Mouse (Mus musculus) v-Abl transformed pro-B cells (cell line): ENCODE data around the gene Hyal1.

ENCODE experiments used
- in situ Hi-C, 2 experiments: fragments of 400-800 bp; cut with MboI; formaldehyde crosslinking; loops; one replicate each; pipeline ENCODE4 v1.15.1; 2025; ENCODE audit not compliant: unreplicated experiment in 2 of 2

Hyal1 gene

DNA sequence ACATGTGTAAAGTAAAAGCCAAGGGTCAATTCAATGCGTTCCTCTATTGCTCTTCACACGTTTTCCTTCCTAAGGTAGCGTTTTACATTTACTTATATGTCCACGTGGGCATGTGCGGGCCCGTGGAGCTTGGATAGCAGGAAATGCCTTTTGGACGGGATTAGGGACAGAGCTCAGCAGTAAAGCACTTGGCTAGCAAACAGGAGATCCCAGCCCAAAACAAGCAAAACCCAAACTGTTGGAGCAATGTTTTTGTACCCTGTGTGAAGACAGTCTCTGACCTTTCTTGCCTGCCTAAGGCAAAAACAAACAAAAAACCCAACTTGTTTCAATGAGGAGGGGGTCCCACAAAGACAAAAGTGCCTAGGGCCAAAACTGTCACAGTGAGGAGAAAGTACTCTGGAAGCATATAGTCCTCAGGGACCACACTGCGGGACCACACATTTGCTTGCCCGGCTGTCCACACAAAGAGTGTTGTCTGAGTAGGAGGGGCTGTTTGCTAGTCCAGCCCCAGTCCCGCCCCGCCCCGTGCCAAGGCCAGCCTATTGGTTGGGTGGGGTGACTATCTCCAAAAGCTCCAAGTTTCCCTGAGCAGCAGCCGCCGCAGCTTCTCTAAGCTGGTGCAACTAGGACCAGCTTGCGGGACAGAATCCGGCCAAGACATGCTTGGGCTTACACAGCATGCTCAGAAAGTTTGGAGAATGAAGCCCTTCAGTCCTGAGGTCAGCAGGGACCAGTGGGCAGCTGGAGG is at the start of gene Hyal1:
Hyal1 (plus strand) TSS at position 571 of the 751 bp plus-strand sequence.
- in situ Hi-C loops = no loop called here

DNA sequence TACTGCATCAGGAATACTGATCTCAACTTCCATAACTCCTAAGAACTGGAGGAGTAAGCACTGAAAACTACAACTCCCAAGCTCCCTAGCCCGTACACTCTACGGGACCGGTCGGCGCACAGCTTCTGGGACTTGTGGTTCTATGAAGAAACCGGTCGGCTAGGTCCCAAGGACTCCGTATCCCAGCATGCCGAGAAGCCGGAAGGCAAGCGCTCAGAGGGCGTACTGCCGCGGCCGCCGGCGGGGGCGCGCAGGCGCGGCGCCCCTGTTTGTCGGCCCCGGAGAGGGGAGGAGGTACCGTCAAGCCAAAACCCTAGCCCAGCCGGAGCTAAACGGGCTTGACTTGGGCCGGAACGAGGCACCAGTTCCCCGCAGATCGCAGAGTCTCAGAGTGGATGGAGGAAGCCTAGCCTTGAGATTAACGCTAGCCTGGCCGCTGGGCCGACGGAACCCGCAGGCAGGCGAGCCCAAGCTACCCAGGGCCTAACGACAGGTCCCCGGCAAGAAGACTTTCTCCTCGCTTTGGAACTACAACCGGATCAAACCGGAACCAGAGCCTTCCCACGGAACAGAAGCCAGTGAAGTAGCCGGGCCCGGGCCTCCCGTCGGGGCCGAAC is 42.8 kb upstream of the Hyal1 start, which contains the start of gene Tmem115:
Tmem115 (plus strand) TSS at position 155 of the 617 bp plus-strand sequence.
- in situ Hi-C loops = loop anchor here (10.0 to 25.0 kb wide), 4 partner anchors 239 to 1553 kb away; partner anchors contain the start of genes Ccdc51 (in 1 of the 2), Cish (in 1 of the 2), Glyctk (in 1 of the 2) and Manf (in 1 of the 2)

DNA sequence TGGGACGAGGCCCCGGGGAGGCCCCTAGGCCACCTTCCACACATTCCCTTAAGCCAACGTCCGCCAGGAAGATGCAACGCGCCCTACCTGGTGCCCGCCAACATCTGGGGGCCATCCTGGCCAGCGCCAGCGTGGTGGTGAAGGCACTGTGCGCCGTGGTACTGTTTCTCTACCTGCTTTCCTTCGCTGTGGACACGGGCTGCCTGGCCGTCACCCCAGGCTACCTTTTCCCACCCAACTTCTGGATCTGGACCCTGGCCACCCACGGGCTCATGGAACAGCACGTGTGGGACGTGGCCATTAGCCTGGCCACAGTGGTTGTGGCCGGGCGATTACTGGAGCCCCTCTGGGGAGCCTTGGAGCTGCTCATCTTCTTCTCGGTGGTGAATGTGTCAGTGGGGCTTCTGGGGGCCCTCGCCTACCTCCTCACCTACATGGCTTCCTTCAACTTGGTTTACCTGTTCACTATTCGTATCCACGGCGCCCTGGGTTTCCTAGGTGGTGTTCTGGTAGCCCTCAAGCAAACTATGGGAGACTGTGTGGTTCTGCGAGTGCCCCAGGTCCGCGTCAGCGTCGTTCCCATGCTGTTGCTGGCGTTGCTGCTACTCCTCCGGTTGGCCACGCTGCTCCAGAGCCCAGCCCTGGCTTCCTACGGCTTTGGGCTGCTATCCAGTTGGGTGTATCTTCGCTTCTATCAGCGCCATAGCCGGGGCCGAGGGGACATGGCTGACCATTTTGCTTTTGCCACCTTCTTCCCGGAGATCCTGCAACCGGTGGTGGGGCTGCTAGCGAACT is 42.1 kb upstream of the Hyal1 start:
- in situ Hi-C loops = loop anchor here (10.0 to 25.0 kb wide), 4 partner anchors 240 to 1553 kb away; partner anchors contain the start of genes Ccdc51 (in 1 of the 2), Cish (in 1 of the 2), Glyctk (in 1 of the 2) and Manf (in 1 of the 2)

DNA sequence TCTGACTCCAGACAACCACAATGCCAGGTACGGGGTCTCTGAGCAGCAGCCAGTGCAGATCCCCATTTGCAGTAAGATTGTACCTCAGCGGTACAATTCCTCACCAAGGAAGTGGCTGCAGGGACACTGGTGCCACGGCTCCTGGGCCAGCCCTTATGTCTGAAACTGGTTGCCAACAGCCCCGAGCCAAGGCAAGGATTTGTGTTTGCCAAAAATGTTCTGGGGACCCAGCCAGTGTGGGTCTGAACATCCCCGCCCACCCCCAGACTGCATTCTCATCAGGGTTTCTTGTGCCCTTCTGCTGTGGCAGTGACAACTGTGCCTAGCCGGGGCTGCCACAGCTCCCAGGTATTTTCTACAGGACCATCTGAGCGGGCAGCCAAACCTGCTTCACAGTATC is 38.5 kb upstream of the Hyal1 start:
- in situ Hi-C loops = loop anchor here (10.0 to 25.0 kb wide), 4 partner anchors 243 to 1549 kb away; partner anchors contain the start of genes Ccdc51 (in 1 of the 2), Cish (in 1 of the 2), Glyctk (in 1 of the 2) and Manf (in 1 of the 2)

DNA sequence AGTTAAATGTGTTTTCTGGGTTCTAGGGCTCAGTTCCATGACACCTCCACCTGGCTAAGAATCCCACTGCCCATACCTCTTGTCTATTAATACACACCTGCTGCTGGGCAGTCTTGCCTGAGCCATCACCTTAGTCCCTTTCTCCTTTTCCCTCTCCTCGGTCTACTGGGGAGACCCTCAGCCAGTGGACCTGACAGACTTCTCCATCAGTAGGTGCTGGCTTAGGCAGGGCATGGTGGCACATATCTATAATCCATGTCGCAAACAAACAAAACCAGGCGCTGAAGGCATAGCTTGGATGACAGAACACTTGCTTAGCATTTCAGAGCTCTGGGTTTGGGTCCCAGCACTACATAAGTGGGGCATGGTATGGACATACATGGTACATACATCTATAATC is 38.0 kb upstream of the Hyal1 start:
- in situ Hi-C loops = loop anchor here (10.0 to 25.0 kb wide), 4 partner anchors 244 to 1549 kb away; partner anchors contain the start of genes Ccdc51 (in 1 of the 2), Cish (in 1 of the 2), Glyctk (in 1 of the 2) and Manf (in 1 of the 2)

DNA sequence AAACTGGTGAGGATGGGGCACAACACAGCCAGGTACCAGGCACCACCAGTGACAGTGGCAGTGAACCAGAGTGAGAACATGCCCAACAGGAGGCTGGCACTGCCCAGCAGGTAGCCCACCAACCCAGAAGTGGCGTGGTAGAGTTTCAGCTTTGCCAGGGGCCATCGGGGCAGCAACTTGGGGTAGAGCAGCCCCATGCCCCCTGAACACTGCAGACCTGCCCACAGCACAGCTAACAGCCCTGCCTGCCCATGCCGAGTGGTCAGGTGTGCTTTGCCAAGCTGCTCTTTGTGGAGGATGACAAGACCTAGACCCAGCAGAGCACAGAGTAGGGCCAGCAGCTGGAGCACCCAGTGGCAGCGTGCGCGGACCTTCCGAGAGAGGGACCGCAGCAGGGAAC is 36.8 kb upstream of the Hyal1 start:
- in situ Hi-C loops = loop anchor here (10.0 to 25.0 kb wide), 4 partner anchors 245 to 1547 kb away; partner anchors contain the start of genes Ccdc51 (in 1 of the 2), Cish (in 1 of the 2), Glyctk (in 1 of the 2) and Manf (in 1 of the 2)

DNA sequence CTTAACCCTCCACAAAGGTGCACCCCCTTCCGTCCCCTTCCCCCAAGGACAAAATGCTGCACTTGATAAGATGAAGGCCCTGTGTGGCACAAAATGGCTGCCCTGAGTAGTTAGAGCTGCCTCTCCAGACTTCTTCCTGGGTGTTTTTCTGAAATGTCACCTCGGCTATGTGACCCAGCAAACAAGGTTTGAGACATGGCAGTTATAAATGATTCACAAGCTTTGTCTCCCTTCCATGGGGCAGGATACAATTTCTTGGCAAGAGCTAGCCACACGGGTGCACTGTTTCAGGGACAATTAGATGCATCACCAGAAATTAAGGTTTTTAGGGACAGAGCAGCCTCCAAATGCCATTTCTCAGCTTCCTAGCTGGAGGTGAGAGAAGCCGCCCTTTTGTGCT is 36.3 kb upstream of the Hyal1 start:
- in situ Hi-C loops = loop anchor here (25.0 kb wide), 2 partner anchors 1378 to 1547 kb away; partner anchors contain the start of genes Ccdc51 (in 1 of the 2), Glyctk (in 1 of the 2), Plxnb1 (in 1 of the 2) and Tma7 (in 1 of the 2)

DNA sequence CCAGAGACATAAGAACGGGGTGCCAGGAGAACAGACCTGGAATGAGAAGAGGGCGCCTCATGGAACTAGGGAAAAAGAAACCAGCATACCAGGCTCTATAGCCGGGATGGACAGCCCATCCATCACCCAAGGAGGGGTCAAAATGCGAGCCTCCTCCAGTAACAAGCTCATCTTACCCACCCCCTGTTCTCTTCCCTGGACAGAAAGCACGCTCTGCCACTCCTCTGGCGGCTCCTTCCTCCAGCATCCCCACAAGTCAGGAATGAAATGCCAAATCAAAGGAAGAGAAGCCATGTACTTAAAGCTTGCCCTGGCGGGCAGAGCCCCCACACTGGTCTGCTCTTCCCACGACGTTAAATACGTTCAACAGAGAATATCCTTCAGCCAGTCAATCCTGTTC is 35.7 kb upstream of the Hyal1 start:
- in situ Hi-C loops = loop anchor here (25.0 kb wide), 2 partner anchors 1379 to 1546 kb away; partner anchors contain the start of genes Ccdc51 (in 1 of the 2), Glyctk (in 1 of the 2), Plxnb1 (in 1 of the 2) and Tma7 (in 1 of the 2)

DNA sequence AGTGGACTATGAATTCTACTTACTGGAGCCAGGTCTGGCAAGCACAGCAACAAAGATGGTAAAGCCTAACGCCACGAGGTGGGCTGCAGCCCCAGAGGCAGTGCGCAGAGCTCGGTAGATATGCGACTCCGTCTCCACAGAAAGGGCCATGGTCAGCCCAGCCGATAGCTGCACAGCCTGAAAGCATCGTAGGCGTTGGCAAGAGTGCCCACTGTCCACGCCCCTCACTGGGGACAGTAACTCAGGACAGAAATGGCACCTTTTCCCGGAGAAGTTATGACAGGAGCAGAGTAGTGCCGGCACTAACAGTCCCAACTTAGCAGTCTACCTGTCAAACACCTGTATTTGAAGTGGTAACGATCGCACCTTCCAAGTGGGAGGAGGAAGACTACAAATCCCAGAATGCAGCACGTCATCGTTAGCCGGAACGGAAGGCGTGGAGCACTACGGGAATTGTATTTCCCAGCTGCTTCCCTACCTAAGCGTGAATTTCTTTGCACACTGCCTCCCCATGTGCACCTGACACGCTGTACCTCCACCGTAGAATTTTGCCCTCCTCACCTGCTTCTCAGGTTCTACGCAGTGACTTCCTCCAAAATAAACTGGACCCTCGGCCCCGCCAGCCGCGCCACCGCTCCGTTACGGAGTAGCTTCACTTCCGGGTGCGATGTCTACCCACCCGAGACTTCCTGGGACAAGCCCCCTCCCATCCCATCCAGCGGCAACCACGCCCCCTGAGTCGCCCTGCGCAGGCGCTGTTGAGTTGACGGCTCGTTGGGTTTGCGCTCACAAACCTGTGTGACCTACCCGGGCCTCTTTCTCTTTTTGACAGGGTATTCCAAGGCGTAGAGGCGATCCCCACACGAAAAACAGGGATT is 35.0 kb upstream of the Hyal1 start, which contains the start of the genes Cyb561d2 and Nprl2:
Cyb561d2 (minus strand) TSS at position 720 of the 878 bp plus-strand sequence.
Nprl2 (plus strand) TSS at position 753 of the 878 bp plus-strand sequence.
- in situ Hi-C loops = loop anchor here (25.0 kb wide), 2 partner anchors 1379 to 1546 kb away; partner anchors contain the start of genes Ccdc51 (in 1 of the 2), Glyctk (in 1 of the 2), Plxnb1 (in 1 of the 2) and Tma7 (in 1 of the 2)

DNA sequence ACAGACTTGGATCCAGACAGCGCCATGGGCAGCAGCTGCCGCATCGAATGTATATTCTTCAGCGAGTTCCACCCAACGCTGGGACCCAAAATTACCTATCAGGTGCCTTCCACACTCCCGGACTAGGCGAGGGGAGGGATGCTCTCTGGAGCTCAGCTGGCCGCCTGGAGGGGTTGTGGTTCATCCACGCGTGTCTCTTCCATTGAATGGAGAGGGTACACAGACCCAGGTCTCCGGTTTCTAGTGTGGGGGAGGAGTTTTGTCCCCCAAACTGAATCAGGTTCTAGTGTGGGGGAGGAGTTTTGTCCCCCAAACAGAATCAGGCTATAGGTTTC is 34.4 kb upstream of the Hyal1 start:
- in situ Hi-C loops = loop anchor here (25.0 kb wide), 2 partner anchors 1380 to 1545 kb away; partner anchors contain the start of genes Ccdc51 (in 1 of the 2), Glyctk (in 1 of the 2), Plxnb1 (in 1 of the 2) and Tma7 (in 1 of the 2)

DNA sequence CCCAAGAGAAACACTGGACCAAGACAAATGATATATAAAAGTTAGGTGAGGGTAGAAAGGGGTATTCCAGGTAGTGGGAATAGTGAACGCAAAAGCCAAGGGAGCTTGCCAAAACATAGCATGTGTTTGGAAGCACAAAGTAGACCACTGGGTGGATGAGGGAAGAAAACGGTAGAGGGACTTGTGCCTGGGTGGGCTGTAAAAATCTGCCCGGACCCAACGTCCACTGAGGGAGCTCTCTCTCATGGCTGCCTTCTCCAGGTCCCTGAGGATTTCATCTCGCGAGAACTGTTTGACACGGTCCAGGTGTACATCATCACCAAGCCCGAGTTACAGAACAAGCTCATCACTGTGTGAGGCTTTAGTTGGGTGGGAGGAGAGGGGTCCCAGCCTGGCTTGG is 34.0 kb upstream of the Hyal1 start:
- in situ Hi-C loops = loop anchor here (25.0 kb wide), 2 partner anchors 1380 to 1545 kb away; partner anchors contain the start of genes Ccdc51 (in 1 of the 2), Glyctk (in 1 of the 2), Plxnb1 (in 1 of the 2) and Tma7 (in 1 of the 2)

DNA sequence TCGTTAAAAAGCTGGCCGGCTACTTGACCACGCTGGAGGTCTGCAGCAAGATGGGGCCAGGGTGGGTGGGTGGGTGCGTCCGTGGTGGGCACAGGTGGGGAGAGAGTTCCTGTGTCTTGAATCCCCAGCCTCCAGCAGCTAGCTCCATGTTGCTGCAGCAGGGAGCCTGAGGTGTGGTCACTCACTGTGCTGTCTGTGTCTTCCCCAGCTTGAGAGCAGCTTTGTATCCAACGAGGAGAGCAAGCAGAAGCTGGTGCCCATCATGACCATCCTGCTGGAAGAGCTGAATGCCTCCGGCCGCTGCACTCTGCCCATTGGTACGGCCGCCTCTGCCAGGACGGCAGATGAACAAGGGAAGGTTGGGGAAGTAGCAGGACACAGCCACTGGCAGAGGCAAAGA is 33.4 kb upstream of the Hyal1 start:
- in situ Hi-C loops = loop anchor here (25.0 kb wide), 2 partner anchors 1381 to 1544 kb away; partner anchors contain the start of genes Ccdc51 (in 1 of the 2), Glyctk (in 1 of the 2), Plxnb1 (in 1 of the 2) and Tma7 (in 1 of the 2)

DNA sequence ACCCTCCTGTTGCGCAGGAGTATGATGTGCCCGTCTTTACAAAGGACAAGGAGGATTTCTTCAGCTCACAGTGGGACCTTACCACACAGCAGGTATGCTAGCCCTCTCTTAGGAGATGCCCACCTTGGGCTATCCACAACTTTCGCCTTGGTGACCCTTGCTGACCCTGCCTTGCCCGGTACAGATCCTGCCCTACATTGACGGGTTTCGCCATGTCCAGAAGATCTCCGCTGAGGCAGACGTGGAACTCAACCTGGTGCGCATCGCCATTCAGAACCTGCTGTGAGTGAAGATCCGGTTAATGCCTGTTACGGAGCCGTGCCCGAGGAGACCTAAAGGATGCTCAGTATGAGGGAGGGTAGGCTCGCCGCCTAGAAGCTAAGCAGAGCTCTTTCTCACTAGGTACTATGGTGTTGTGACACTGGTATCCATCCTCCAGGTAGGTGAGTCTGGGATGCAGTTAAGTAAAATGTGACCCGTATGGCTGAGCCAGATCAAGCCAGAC is 32.5 kb upstream of the Hyal1 start:
- in situ Hi-C loops = loop anchor here (25.0 kb wide), 2 partner anchors 1382 to 1543 kb away; partner anchors contain the start of genes Ccdc51 (in 1 of the 2), Glyctk (in 1 of the 2), Plxnb1 (in 1 of the 2) and Tma7 (in 1 of the 2)

DNA sequence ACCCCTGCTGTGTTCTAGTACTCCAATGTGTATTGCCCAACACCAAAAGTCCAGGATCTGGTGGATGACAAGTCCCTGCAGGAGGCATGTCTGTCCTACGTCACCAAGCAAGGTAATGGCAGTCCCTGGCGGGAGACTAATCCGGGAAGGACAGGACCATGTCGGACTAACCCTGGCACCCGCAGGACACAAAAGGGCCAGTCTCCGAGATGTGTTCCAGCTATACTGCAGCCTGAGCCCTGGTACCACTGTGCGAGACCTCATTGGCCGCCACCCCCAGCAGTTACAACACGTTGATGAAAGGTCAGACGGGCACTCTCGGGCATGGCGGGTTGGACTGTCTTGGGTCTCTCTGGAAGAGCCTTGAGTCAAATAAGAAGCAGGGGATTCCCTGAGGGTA is 32.0 kb upstream of the Hyal1 start:
- in situ Hi-C loops = loop anchor here (25.0 kb wide), 2 partner anchors 1382 to 1543 kb away; partner anchors contain the start of genes Ccdc51 (in 1 of the 2), Glyctk (in 1 of the 2), Plxnb1 (in 1 of the 2) and Tma7 (in 1 of the 2)

DNA sequence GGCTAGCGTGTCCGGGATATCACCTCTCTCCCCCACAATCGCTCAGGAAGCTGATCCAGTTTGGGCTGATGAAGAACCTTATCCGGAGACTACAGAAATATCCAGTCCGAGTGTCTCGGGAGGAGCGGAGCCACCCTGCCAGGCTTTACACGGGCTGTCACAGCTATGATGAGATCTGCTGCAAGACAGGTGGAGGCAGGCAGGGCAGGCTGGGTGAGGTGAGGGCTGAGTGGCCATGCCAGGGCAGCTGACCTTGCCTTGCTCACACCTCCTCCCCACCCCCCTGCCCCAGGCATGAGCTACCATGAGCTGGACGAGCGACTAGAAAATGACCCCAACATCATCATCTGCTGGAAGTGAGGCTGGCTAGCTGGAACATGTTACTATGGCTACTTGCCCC is 31.5 kb upstream of the Hyal1 start:
- in situ Hi-C loops = loop anchor here (25.0 kb wide), 2 partner anchors 1383 to 1542 kb away; partner anchors contain the start of genes Ccdc51 (in 1 of the 2), Glyctk (in 1 of the 2), Plxnb1 (in 1 of the 2) and Tma7 (in 1 of the 2)

DNA sequence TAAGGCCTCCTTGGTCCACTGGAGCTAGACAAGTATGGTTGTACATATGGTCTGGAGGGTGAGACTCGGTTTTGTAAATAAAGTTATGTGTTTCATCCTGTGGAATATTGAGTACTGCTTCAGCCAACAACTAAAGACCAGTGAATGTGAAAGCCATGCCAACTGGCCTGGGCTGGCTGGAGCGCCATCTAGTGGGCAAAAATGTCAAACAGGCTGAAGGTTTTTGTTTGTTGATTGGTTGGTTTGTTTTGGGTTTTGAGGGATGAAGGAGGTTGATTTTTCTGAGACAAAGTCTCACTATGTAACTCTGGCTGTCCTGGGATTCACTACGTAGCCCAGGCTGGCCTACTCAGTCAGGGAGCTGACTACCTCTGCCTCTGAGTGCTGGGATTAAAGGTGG is 31.1 kb upstream of the Hyal1 start:
- in situ Hi-C loops = loop anchor here (25.0 kb wide), 2 partner anchors 1383 to 1542 kb away; partner anchors contain the start of genes Ccdc51 (in 1 of the 2), Glyctk (in 1 of the 2), Plxnb1 (in 1 of the 2) and Tma7 (in 1 of the 2)

DNA sequence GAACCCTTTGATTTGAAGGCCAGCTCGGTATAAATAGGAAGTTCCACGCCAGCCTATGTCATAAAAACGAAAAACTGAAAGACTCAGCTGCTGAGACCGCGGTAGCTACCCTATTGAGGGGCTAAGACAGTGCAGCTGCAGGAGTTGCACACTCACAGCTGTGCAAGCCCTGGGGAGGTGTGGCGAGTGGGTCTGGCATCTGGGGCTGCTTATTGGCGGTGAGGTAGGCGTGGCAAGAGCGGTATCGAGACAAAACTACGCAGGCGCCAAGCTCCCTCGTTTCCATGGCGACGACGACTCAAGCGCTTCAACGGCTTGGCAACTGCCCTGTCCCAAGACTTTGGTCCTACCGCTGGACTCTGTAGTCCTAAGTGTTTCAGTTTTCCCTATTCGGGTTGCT is 29.7 kb upstream of the Hyal1 start, which contains the start of gene Zmynd10:
Zmynd10 (plus strand) TSS at position 273 of the 400 bp plus-strand sequence.
- in situ Hi-C loops = loop anchor here (25.0 kb wide), 2 partner anchors 1385 to 1540 kb away; partner anchors contain the start of genes Ccdc51 (in 1 of the 2), Glyctk (in 1 of the 2), Plxnb1 (in 1 of the 2) and Tma7 (in 1 of the 2)
